Mouse (Mus musculus) mouse trophoblast stem cell (cell line): Measurements from ENCODE around the gene Gm28305.

Experiments used
- in situ Hi-C, 2 experiments: fragments of 300-500 bp; cut with MseI, MboI; formaldehyde crosslinking; loops; 2 replicates in 1 of 2; 3 replicates in 1 of 2; pipeline ENCODE4 v1.15.1; 2025

Gene Gm28305

GRCm38 (mm10) chr9:104040362-104040761 is at the start of gene Gm28305:
TSS of gene Gm28305 (plus strand) at chr9:104040662.
- in situ Hi-C loops, result no loop called here

GRCm38 (mm10) chr9:103996496-103996895 is 44.0 kb upstream of the Gm28305 start:
- in situ Hi-C loops, result loop anchor here (5.0 to 10.0 kb wide), 5 partner anchors 232 to 504 kb away; partner anchors contain the start of gene Tmem108 (in 1 of the 2)

- in situ Hi-C loops, result no loop called here
Measured at GRCm38 (mm10) chr9:104000601-104001000, 39.9 kb upstream of the Gm28305 start.

GRCm38 (mm10) chr9:104001921-104002859 is 38.3 kb upstream of the Gm28305 start, which contains the start of gene Nphp3:
TSS of gene Nphp3 (plus strand) at chr9:104002544.
- in situ Hi-C loops, result no loop called here

- in situ Hi-C loops, result no loop called here
Measured at GRCm38 (mm10) chr9:104002913-104003330, 37.5 kb upstream of the Gm28305 start.

- in situ Hi-C loops, result no loop called here
Measured at GRCm38 (mm10) chr9:104014526-104014925, 25.9 kb upstream of the Gm28305 start.

- in situ Hi-C loops, result no loop called here
Measured at GRCm38 (mm10) chr9:104021026-104021425, 19.4 kb upstream of the Gm28305 start.

- in situ Hi-C loops, result no loop called here
Measured at GRCm38 (mm10) chr9:104027186-104027585, 13.3 kb upstream of the Gm28305 start.

GRCm38 (mm10) chr9:104029861-104030260 is 10.6 kb upstream of the Gm28305 start:
- in situ Hi-C loops, result no loop called here

GRCm38 (mm10) chr9:104034231-104034630 is 6.2 kb upstream of the Gm28305 start:
- in situ Hi-C loops, result no loop called here

GRCm38 (mm10) chr9:104034718-104035117 is 5.7 kb upstream of the Gm28305 start:
- in situ Hi-C loops, result no loop called here

- in situ Hi-C loops, result no loop called here
Measured at GRCm38 (mm10) chr9:104035261-104036015, 5.0 kb upstream of the Gm28305 start.

- in situ Hi-C loops, result no loop called here
Measured at GRCm38 (mm10) chr9:104038266-104038665, 2.2 kb upstream of the Gm28305 start.

- in situ Hi-C loops, result no loop called here
Measured at GRCm38 (mm10) chr9:104039031-104039695, 1.3 kb upstream of the Gm28305 start.

GRCm38 (mm10) chr9:104039742-104040141 is 720 bp upstream of the Gm28305 start:
- in situ Hi-C loops, result no loop called here

GRCm38 (mm10) chr9:104043676-104044075 is 3.2 kb downstream of the Gm28305 start:
- in situ Hi-C loops, result no loop called here

GRCm38 (mm10) chr9:104051028-104051427 is 10.6 kb downstream of the Gm28305 start:
- in situ Hi-C loops, result no loop called here

GRCm38 (mm10) chr9:104062430-104063243 is 22.2 kb downstream of the Gm28305 start, which contains the start of gene Uba5:
TSS of gene Uba5 (minus strand) at chr9:104063134.
- in situ Hi-C loops, result no loop called here

GRCm38 (mm10) chr9:104063244-104063961 is 22.9 kb downstream of the Gm28305 start, which contains the start of gene Acad11:
TSS of gene Acad11 (plus strand) at chr9:104063377.
- in situ Hi-C loops, result no loop called here

- in situ Hi-C loops, result no loop called here
Measured at GRCm38 (mm10) chr9:104064571-104064970, 24.1 kb downstream of the Gm28305 start.
